Mouse (Mus musculus) telencephalon, adult 2 months (tissue): Measurements from ENCODE around the gene Myd88.

Experiments
- DNase-seq: peaks from one replicate; pipeline ENCODE4 v3.0.0-alpha.2; 2011; ENCODE audit warnings: low read depth, low spot score

Gene Myd88

DNA sequence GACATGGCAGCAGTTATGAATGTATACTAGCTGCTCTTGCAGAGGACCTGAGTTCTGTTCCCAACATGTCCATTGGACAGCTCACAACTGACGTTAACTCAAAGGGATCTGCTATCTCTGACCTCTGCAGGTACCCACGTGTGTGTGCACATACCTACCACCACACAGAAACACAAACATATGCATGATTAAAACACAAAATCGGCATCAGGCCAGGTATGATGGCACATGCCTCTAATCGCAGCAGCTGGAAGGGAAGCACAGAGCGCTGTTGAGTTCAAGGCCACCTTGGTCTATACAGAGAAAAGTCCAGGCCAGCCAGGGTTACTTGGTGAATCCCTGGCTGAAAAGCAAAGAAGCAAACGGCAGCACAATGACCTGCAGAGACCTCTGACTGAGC lies 43.5 kb downstream of the Myd88 start:
- DNase-seq = no peak

DNA sequence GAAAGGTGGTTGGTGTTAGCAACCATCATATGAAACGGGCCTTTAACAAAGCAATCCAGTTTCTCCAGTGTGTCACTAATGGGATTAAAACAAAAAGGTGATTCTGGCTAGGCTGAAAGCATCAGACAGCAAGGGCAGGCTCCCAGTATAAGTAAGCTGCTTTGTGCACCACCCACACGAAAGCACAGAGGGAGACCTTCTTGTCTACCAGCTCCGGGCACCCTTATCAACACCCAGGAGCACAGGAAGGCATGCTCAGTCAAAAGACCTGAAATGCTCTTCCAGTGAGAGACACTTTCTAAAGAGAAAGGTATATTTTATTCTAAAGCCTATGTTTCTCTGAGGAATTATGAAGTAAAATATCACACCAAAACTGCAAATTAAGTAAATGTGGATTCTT lies 50.4 kb downstream of the Myd88 start:
- DNase-seq = no peak
